Mouse (Mus musculus): ENCODE results near the gene Cib2.
"Not testable (repeated sequence)": the region's sequence is repeated elsewhere in the genome, so short reads cannot be mapped to it uniquely, and the experiment has no call there.

Gene Cib2

GRCm38 (mm10) chr9:54559771-54560471 is at the start of gene Cib2:
TSS of gene Cib2 (minus strand) at chr9:54560218.
- in situ Hi-C loops (cut with MboI), result no loop called here

- in situ Hi-C loops (cut with MboI), result no loop called here
These were observed 44.9 kb upstream of the Cib2 start for GRCm38 (mm10) chr9:54604886-54605285.

- in situ Hi-C loops (cut with MboI), result no loop called here
These were observed 44.2 kb upstream of the Cib2 start for GRCm38 (mm10) chr9:54604131-54604654.

GRCm38 (mm10) chr9:54602916-54603315 is 42.9 kb upstream of the Cib2 start:
- in situ Hi-C loops (cut with MboI), result no loop called here

- in situ Hi-C loops (cut with MboI), result no loop called here
These were observed 42.4 kb upstream of the Cib2 start for GRCm38 (mm10) chr9:54602386-54602785.

GRCm38 (mm10) chr9:54596752-54597465 is 36.9 kb upstream of the Cib2 start:
- in situ Hi-C loops (cut with MboI), result no loop called here

- in situ Hi-C loops (cut with MboI), result not testable (repeated sequence)
These were observed 33.6 kb upstream of the Cib2 start for GRCm38 (mm10) chr9:54593652-54594051.

- in situ Hi-C loops (cut with MboI), result no loop called here
These were observed 27.8 kb upstream of the Cib2 start for GRCm38 (mm10) chr9:54587863-54588262.

- in situ Hi-C loops (cut with MboI), result no loop called here
These were observed 26.4 kb upstream of the Cib2 start, which contains the start of gene Idh3a for GRCm38 (mm10) chr9:54586199-54587061. TSS of gene Idh3a (plus strand) at chr9:54586334.

- in situ Hi-C loops (cut with MboI), result no loop called here
These were observed 25.8 kb upstream of the Cib2 start for GRCm38 (mm10) chr9:54585839-54586198.

- in situ Hi-C loops (cut with MboI), result not testable (repeated sequence)
These were observed 24.1 kb upstream of the Cib2 start for GRCm38 (mm10) chr9:54584127-54584526.

GRCm38 (mm10) chr9:54583712-54584111 is 23.7 kb upstream of the Cib2 start:
- in situ Hi-C loops (cut with MboI), result no loop called here

- in situ Hi-C loops (cut with MboI), result no loop called here
These were observed 11.3 kb upstream of the Cib2 start for GRCm38 (mm10) chr9:54571130-54571839.

- in situ Hi-C loops (cut with MboI), result no loop called here
These were observed 8.7 kb upstream of the Cib2 start for GRCm38 (mm10) chr9:54568732-54569131.

GRCm38 (mm10) chr9:54566958-54567357 is 6.9 kb upstream of the Cib2 start:
- in situ Hi-C loops (cut with MboI), result no loop called here

GRCm38 (mm10) chr9:54560831-54561601 is 998 bp upstream of the Cib2 start:
- in situ Hi-C loops (cut with MboI), result no loop called here

- in situ Hi-C loops (cut with MboI), result no loop called here
These were observed 1.3 kb downstream of the Cib2 start for GRCm38 (mm10) chr9:54558731-54559130.

GRCm38 (mm10) chr9:54555044-54555443 is 5.0 kb downstream of the Cib2 start:
- in situ Hi-C loops (cut with MboI), result no loop called here

- in situ Hi-C loops (cut with MboI), result no loop called here
These were observed 7.6 kb downstream of the Cib2 start for GRCm38 (mm10) chr9:54552409-54552808.

GRCm38 (mm10) chr9:54549433-54549832 is 10.6 kb downstream of the Cib2 start:
- in situ Hi-C loops (cut with MboI), result no loop called here

GRCm38 (mm10) chr9:54547536-54547935 is 12.5 kb downstream of the Cib2 start:
- in situ Hi-C loops (cut with MboI), result no loop called here
